Mouse (Mus musculus) G1E (cell line): Measurements from ENCODE around the gene Nfam1.

Source experiments
- CTCF ChIP-seq: IDR thresholded peaks from 2 replicates; pipeline ENCODE4 v1.5.1; 2012; ENCODE audit warnings: low read depth, low read length, inconsistent platforms, mixed read lengths
- GATA1 ChIP-seq: IDR thresholded peaks from 2 replicates; pipeline ENCODE4 v1.6.1; 2012; ENCODE audit warnings: borderline replicate concordance, low read length, inconsistent platforms, mixed read lengths

- TF ChIP-seq CTCF (no peak), GATA1 (no peak)
Observed at GRCm38 (mm10) chr15:82955286-82955685, 77.8 kb downstream of the Nfam1 start.
